Mouse (Mus musculus) left cerebral cortex, postnatal 4 days (tissue): Measurements from ENCODE around the gene Polr3h. TPM values are rescaled to one million over a fixed set of nuclear protein-coding genes. Genes with fewer than 3 reads are reported as not detected.
A peak's percentile ranks its signal among the peaks of the same experiment; 100 is the strongest.
"Not testable (repeated sequence)": the region's sequence is repeated elsewhere in the genome, so short reads cannot be mapped to it uniquely, and the experiment has no call there.

Experiments
- DNase-seq: peaks from one replicate; pipeline ENCODE4 v3.0.0-alpha.2; 2022
- intact Hi-C: fragments of 180-260 bp; cut with DNase I; formaldehyde crosslinking; loops from one replicate; pipeline ENCODE4 v1.15.1; 2025
- total RNA-seq, 2 experiments: library from RNA; stranded (reverse); gene quantifications; 2 replicates each; pipeline ENCODE4 v1.2.3; 2021

The Polr3h gene
- total RNA-seq, 2 experiments from 2014 or later, result 45.7 to 48.1 TPM

DNA sequence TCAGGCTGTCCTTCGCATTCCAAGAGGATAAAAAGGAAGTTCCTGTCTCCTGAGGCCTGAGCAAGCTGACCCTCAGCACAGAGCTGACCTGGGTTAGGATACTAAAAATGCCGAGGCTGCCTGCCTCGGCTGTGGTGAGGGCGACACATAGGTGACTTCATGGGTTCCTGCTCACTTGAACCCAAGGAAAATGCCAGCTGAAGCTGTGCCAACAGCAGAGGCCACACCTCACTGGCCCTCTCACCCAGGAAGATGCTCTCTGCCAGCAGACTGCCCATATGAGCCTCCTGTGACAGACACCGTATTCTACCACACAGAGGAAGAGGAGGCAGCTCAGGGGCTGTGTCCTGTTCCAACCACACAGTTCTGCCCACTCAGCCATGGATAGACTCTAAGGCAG lies 7.0 kb downstream of the Polr3h start:
- intact Hi-C loops, result no loop called here
- DNase-seq, result no peak

DNA sequence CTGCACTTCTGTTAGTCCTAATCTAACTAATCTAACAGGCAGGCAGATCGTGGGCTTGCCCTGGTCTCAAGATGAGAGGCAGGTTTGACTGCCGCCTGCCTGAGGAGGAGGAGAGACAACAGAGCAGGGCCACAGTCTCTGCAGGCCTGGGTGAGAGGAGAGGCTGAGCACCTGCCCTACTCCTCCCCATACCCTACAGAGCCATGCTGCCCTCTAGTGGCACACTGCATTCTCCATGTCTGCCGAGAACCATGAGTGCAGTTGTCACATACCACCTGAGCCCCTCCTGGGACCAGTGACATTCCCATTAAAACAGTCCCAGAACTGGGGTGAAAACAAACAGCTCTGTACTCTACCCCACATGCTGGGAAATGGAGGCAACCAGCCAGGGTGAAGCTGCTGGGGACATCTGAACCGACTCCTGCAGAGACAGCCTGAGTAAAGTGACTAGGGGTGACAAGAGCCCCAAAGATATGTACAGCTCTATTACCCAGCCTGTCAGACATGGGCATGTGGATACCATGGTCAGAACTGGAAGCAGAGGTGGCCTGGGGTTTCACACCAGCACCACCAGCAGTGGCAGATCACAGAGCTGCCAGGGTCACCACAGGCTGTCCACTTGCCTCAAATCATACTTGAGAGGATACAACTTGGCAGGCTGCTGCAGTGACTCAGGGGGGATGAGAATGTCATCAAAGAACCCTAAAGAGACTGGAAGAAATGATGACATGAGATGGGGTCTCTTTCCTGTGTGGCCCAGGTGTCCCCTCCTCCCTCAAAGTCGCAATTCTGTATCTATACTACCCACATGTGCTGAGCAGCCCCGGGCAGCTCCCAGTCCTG lies 8.2 kb downstream of the Polr3h start:
- intact Hi-C loops, result no loop called here
- DNase-seq, result peak; percentile 75

DNA sequence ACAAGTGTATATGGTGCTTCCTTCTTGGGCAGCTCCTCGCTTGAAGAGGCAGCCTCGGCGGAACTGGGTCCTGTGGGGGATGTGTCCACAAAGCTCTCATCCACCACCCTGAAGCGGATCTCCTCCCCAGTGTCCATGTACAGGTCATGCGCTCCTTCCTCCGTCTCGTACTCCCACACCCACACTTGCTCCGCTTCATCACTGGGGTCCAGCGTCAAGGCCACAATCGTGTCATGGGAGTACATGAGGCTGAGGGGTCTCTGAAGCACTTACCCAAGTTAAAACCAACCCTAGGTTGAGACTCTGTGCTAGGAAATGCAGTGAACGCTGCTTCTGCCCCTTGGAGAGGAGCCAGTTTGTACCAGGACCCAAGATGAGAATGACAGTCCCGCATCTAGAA lies 8.8 kb downstream of the Polr3h start:
- intact Hi-C loops, result no loop called here
- DNase-seq, result no peak

DNA sequence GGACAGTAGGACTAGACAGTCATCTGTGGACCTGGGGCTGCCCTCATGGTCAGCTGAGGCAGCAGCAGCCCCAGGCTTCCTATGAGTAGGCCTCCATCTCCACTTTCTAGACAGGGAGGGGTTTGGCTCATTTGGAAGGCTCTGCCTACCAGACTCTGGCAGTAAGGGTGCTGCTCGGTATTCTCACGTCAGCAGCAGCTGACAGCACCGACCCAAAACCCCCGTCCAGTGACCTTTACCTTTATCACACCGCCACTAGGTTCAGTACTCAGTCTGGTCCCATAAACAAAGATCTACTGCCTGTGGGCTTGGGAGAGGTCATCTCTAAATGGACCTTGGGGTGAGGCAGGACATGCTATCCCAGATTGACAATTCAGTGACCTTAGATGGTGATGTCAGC lies 10.4 kb downstream of the Polr3h start:
- DNase-seq, result no peak
- intact Hi-C loops, result no loop called here

DNA sequence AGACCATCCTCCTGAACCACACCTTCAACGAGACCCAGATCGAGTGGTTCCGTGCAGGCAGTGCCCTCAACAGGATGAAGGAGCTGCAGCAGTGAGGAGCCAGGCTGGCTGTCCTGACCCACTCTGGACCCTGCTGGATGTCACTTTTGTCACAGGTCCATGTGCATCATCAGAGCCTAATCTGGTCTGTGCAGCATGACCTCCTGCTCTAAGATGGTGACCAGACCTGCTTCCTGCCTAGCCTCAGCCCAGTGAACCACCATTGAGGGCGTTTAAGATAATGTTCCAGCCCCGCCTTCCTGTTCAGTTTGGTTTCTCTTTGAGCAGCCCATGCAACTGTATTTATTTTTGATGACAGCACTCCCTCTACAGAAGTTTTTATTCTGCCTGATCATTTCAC lies 11.4 kb downstream of the Polr3h start:
- intact Hi-C loops, result no loop called here

DNA sequence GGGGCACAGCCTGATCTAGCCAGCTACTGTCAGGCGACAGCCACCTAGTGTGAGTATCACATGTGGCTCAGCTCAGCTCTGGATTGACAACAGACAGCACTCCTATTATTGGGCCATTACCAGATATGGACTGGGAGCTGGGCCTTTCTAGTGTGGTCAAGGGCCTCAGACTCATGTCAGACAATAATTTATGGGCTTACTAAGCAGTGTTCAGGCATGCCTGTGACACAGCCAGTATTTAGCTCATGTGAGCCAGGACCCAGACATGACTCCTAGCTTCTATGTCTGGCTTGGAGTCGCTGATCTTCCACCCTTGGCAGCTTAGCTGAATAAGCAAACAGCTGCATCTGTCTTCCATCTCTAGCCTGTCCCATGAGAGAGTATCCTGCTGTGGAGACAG lies 13.5 kb downstream of the Polr3h start:
- DNase-seq, result no peak
- intact Hi-C loops, result no loop called here

More for the DNA sequence above, 11.4 kb downstream of the Polr3h start:
- no peak for DNase-seq

DNA sequence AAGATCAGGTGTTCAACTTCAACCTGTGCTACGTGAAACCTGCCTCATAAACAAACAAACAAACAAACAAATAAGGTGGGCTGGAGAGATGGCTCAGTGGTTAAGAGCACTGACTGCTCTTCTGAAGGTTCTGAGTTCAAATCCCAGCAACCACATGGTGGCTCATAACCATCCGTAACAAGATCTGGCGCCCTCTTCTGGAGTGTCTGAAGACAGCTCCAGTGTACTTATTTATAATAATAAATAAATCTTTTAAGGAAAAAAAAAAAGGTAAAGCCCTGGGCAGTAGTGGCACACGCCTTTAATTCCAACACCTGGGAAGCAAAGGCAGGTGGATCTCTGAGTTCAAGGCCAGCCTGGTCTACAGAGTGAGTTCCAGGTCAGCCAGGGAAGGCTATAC lies 17.3 kb downstream of the Polr3h start:
- intact Hi-C loops, result loop anchor here (10.0 kb wide), 1 partner anchor 74 kb away; no protein-coding TSS in a partner anchor
- DNase-seq, result not testable (repeated sequence)

DNA sequence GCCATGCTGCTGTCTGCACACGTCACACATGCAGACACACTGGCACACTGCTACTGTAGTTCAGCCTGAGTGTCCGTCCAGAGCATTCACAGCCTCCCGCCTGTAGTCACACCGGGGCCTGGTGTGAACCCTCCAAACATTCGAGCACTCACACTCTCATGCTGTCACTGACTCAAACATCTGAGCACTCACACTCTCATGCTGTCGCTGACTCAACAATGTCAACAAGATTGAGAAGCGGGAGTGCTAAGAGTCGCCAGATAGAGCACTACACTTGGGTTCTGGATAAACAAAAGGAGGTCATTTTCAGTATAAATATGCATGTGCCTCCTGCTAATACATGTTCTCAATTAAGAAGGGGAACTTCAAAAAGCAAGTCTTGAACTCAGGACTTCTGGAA lies 18.1 kb downstream of the Polr3h start:
- no peak for DNase-seq
- intact Hi-C loops, result loop anchor here (10.0 kb wide), 1 partner anchor 73 kb away; no protein-coding TSS in a partner anchor

DNA sequence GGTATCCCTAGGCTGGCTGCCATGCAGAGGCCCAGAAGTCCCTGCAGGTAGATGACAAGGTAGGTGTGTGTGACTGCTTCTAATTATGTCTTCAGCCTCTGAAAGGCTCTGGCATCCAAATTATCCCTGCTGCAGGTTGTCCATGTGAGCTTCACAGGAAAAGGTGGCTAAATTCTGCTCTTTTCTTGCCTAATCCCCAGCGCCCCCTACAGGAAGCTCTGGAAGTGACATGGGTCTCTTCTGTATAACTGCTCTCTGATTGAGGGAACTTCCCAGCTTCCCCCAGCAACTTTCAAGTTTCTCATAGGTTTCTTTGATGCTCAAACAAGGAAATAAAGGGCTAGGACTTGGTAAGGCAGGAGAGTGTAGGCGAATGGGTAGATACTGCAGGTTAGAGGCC lies 21.1 kb downstream of the Polr3h start:
- intact Hi-C loops, result loop anchor here (10.0 kb wide), 1 partner anchor 70 kb away; no protein-coding TSS in a partner anchor
- DNase-seq, result peak; percentile 81

DNA sequence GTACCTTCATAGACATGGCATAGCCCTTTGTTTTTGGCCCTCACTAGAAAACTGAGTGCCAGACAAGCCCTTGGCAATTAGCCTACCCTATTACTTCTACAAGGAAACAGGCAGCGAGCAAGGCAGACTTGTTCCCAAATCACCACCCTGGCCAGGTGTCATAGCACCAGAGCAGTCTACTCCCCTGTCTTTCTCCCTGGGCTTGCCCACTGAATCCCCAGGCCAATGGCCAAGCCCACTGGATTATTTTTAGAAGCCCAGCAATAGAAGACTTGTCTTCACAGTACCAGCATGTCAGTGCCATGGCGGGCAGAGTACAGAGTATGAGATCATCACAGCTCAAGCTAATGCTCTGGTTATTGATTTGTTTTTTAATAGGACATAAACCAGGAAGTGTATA lies 27.3 kb downstream of the Polr3h start:
- no peak for DNase-seq
- intact Hi-C loops, result no loop called here

DNA sequence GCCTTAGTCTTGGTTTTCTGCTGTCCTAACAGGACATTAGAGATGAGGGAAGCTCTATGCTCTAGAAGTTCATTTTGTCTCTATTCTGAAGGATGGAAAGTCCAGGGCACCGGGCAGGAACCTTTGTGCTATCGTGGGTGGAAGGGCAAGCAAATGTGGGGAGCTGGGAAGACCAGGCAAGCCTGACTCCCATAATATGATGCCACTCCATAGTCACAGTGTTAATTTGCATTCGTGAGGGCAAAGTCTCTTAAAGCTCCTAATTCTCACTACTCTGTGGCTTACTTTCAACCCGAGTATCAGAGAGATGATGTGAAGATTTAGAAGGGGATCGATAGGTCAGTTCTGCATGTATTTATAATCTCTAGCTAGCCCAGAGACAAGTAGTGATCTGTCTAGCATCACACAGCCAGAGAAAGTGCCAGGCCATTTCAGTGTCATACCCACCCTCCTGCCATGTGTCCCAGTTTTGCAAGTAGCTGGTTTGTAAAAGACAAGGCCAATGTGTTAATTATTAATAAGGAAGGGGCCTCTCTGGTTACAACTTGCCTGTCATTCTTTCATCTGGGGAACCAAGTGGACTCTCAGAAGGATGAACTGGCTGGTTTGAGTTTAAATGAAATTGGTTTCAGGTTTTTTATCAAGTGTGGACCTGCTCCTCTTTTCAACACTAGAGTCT lies 28.3 kb downstream of the Polr3h start:
- intact Hi-C loops, result no loop called here
- DNase-seq, result no peak

DNA sequence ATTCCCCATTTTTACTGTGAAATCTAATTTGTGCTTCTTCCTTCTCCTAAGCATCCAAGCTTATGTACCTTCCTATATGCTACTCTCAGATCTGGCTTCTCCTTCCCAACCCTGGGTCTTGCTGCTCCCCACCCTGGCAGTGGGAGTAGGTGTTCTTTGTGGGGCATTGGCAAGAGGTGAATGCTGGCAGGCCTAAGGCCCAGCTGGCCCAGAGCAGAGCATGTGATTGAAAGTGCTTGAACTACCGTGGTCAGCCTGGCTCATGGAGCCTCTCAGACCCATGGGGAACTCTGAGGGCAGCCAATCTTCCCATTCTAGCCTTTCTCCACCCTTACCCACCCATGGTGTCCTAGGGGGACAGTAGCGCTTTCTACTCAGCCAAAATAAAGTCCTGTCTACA lies 29.6 kb downstream of the Polr3h start:
- intact Hi-C loops, result no loop called here
- no peak for DNase-seq

DNA sequence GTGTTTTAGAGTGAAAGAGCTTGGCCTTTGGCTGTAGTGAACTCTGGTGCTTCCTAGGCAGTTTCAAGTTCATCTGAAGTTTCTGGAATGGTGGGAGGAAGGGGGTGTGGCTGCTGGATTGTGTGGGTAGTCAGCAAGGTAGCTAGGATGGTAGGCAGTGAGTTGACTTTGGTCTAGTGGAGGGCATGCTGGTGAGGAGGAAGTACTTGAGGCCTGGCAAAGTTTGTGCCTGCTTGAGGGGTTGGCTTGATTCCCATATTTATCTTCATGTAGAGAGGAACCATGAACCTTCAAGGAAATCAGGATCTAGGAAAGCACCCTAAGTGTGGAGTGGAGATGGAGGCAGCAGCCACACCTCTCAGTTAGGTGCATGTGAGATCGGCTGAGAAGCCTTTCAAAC lies 32.0 kb downstream of the Polr3h start:
- intact Hi-C loops, result no loop called here

DNA sequence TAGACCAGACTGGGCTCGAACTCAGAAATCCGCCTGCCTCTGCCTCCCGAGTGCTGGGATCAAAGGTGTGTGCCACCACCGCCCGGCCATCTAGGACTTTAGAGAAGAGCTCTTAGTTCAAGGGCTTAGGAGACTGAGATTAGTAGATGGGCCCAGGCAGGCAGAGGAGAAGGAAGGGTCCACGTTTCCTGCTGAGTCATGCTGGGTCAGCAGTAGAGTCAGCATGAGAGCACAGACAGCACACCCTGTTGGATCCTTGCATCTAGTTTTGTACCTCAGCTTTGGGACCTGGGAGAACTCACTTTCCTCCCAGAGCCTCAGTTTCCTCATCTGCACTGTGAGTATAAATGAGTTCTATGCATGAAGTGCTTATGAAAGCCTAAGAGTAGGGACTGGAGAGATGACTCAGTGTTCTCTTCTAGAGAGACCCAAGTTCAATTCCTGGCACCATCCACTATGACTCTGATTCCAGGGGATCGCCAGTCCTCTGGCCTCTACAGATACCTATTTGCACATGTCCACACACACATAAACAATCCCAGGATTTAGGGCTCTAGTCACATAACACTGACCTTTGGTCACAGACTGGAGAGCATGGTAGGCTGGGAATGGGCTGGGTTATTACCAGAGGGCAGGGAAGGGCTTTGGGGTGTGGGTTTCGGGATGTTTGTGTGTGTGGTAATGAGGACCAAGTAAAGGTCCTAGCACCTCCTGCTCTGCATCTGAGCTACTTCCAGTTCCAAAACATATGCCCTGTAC lies 34.0 kb downstream of the Polr3h start:
- no peak for DNase-seq
- intact Hi-C loops, result no loop called here

More for the DNA sequence above, 32.0 kb downstream of the Polr3h start:
- DNase-seq, result no peak

DNA sequence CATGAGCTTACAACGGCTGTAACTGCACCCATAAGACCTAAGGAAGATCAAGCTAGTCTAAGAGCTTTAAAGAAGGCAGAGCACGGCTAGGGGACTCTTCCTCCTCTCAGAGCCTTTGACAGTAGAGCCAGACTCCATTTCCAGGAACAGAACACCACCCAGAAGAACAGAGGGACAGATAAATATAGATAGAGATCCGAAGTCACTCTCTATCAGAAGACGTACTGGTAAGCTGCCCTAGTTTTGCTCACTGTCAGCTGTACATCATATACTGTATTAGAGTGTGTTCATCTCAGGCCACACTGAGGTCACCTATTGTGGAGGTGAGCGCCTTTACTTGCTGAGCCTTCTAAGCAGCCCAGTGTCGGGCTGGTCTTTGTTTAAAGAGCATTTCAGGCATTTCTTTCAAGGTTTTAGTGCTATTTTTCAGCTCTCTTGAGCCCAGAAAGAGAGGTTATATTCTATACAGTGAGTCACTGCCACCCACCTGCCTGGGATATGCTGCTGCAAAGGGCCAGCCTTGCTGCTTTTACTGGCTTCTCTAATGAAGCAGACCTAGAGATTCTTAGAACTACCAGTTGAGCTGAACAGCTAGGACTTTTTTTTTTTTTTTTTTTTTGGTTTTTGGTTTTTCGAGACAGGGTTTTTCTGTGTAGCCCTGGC lies 34.8 kb downstream of the Polr3h start:
- no peak for DNase-seq
- intact Hi-C loops, result no loop called here

DNA sequence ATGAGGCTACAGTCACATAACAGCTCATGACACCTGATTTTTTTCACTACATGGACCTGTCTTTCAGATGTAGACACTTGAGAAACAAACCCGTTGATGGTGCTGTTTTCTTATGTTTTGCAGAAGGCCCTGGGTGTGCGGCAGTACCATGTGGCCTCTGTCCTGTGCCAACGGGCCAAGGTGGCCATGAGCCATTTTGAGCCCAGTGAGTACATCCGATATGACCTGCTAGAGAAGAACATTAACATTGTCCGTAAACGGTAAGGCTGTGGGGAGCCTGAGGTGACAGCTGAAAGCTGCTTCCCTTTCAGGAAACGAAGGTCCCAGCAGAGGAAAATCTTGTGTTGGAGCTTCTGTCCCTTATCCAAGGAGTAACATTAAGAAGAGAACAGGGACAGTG lies 36.9 kb downstream of the Polr3h start:
- DNase-seq, result no peak
- intact Hi-C loops, result no loop called here

DNA sequence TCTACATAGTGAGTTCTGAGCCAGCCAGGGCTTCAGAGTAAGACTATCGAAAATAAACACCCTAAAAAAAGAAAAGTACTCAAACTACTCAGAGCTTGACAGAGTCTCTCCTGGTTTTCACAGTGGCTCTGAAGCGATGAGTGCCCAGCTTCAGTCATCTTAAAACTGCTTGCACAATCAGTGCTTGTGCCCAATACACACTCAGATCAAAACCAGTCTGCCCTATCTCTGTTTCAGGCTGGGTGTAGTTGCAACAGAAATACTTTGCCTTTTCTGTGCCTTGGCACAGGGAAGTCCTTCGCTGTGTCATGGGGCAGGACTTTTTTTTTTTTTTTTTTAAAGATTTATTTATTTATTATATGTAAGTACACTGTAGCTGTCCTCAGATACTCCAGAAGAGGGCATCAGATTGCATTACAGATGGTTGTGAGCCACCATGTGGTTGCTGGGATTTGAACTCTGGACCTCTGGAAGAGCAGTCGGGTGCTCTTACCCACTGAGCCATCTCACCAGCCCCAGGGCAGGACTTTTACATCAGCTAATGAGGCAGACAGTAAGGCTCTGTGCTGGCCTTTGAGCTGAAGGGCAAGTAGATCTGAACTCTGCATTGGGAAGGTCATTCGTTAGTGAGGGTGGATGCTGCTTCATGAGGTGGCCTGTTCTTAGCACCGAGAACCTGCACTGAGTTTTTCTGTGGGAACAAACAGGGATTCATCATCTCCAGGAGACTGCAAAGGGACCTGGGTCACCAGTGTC lies 39.1 kb downstream of the Polr3h start:
- intact Hi-C loops, result no loop called here
- DNase-seq, result no peak

DNA sequence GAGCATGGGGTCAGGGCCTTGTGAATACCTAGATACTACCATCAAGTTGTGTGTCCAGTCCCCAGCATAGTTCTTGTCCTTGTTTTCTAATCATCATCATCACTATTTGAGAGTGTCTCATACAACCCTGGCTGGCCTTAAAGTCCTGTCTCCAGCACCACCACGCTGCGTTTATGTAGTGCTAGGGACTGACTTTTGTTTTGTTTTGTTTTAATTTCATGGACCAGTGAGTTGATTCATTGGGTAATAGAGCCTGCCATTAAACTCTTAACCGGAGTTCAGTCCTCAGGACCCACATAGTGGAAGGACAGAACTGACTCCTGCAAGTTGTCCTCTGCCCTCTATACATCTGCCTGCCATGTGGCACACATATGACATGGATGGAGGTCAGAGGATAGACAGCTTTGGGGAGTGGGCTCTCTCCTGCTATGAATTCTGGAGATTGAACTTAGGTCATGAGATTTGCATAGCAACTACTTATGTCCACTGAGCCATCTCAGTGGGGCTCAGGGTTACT lies 40.6 kb downstream of the Polr3h start:
- intact Hi-C loops, result no loop called here
- no peak for DNase-seq

DNA sequence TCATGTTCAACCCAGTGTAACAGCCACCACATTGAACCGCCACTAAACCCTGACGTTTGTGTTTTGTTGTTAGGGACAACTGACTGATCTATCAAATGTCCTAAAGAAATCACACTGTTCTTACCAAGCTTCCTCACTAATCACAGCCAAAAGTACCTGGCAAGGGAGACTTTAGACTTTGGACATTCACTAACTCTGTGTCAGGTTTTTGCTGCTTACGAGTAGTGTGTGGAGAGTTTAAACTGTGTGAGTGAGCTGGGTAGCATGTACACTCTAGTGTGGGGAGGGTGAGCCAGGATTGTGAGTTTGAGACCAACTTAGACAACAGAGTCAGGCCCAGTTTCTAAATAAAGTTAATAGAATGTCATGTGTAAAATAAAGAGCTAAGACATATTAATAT lies 43.7 kb downstream of the Polr3h start:
- intact Hi-C loops, result no loop called here
- DNase-seq, result no peak
